Mouse (Mus musculus): Measurements from ENCODE around the gene Hist1h3a. TPM values are rescaled to one million over a fixed set of nuclear protein-coding genes. Genes with fewer than 3 reads are reported as not detected.
"Not testable (repeated sequence)": the region's sequence is repeated elsewhere in the genome, so short reads cannot be mapped to it uniquely, and the experiment has no call there.

Hist1h3a gene
- polyA plus RNA-seq, 1 experiment from 2014 or later, result 5.3 TPM

GRCm38 (mm10) chr13:23753314-23754078, 8.7 kb downstream of the Hist1h3a start:
- no peaks in the 10 kb centered on the region for H3K27me3 ChIP-seq (ENCODE audit: low read depth, poor library complexity, severe bottlenecking)
- H3K36me3 ChIP-seq, result no peaks in the 10 kb centered on the region
- DNase-seq (ENCODE audit: low spot score), result peak; percentile 22
- no peaks in the 10 kb centered on the region for H3K9me3 ChIP-seq (replicated peaks)
- WGBS, result 63% methylated on average over 4 of the region's 4 CpGs
- peak overlapping the region; percentile 87 for H3K27ac ChIP-seq
- peak overlapping the region; percentile 51 for H3K4me3 ChIP-seq
- H3K4me1 ChIP-seq, result peaks cover 7% of the 10 kb centered on the region

- Histone ChIP-seq H3K9me3 (replicated peaks) (no peaks in the 10 kb centered on the region), H3K27ac (peak overlapping the region; percentile 87), H3K36me3 (no peaks in the 10 kb centered on the region), H3K4me1 (peaks cover 15% of the 10 kb centered on the region), H3K27me3 (ENCODE audit: low read depth, poor library complexity, severe bottlenecking) (no peaks in the 10 kb centered on the region), H3K4me3 (peak overlapping the region; percentile 51)
- WGBS, result 7% methylated on average over 6 of the region's 6 CpGs
- DNase-seq (ENCODE audit: low spot score), result no peak
Measured at GRCm38 (mm10) chr13:23752742-23753172, 9.4 kb downstream of the Hist1h3a start.

GRCm38 (mm10) chr13:23752067-23752741, 10.0 kb downstream of the Hist1h3a start, which contains the start of gene Hist1h3b:
TSS of gene Hist1h3b (plus strand) at chr13:23752267.
- Histone ChIP-seq H3K27ac (peak within 1 kb of the TSS; percentile 98), H3K4me1 (peaks cover 14% of the 10 kb centered on the region), H3K4me3 (peak within 1 kb of the TSS; percentile 51)
- not testable (repeated sequence) for H3K9me3 ChIP-seq (replicated peaks); H3K36me3 ChIP-seq; H3K27me3 ChIP-seq (ENCODE audit: low read depth, poor library complexity, severe bottlenecking)
- DNase-seq (ENCODE audit: low spot score), result peak; percentile 89
- 0% methylated on average over 23 of the region's 47 CpGs for WGBS

DNA sequence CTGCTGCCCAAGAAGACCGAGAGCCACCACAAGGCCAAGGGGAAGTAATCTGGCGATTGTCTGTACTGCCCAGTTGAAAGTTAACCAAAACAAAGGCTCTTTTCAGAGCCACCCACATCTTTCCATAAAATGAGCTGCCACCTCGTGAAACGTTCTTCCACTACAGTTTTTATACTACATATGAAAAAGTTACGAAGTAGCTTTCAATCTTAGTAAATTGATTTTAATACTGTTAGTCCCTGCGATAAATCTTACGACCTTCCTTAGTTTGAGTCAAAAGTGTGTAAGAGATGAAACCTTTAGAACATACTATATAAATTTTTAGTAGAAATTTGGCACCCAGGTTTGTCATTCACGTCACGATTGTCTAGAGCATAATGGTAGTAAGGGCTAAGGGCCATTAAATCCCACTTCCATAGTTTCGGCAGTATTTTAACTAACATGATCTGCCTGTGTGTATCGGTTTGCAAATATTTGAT, 10.7 kb downstream of the Hist1h3a start:
- Histone ChIP-seq H3K4me3 (peak overlapping the region; percentile 51), H3K9me3 (replicated peaks) (no peaks in the 10 kb centered on the region), H3K36me3 (no peaks in the 10 kb centered on the region), H3K27ac (peak overlapping the region; percentile 98), H3K27me3 (ENCODE audit: low read depth, poor library complexity, severe bottlenecking) (no peaks in the 10 kb centered on the region), H3K4me1 (peaks cover 17% of the 10 kb centered on the region)
- DNase-seq (ENCODE audit: low spot score), result peak; percentile 45
- 2% methylated on average over 11 of the region's 11 CpGs for WGBS

GRCm38 (mm10) chr13:23750839-23751477, 11.2 kb downstream of the Hist1h3a start, which contains the start of gene Hist1h2ab:
TSS of gene Hist1h2ab (plus strand) at chr13:23751126.
- not testable (repeated sequence) for H3K9me3 ChIP-seq (replicated peaks); H3K27me3 ChIP-seq (ENCODE audit: low read depth, poor library complexity, severe bottlenecking); H3K36me3 ChIP-seq
- Histone ChIP-seq H3K4me3 (peak within 1 kb of the TSS; percentile 51), H3K4me1 (peaks cover 17% of the 10 kb centered on the region), H3K27ac (peak within 1 kb of the TSS; percentile 98)
- 2% methylated on average over 32 of the region's 47 CpGs for WGBS
- DNase-seq (ENCODE audit: low spot score), result peak; percentile 82

DNA sequence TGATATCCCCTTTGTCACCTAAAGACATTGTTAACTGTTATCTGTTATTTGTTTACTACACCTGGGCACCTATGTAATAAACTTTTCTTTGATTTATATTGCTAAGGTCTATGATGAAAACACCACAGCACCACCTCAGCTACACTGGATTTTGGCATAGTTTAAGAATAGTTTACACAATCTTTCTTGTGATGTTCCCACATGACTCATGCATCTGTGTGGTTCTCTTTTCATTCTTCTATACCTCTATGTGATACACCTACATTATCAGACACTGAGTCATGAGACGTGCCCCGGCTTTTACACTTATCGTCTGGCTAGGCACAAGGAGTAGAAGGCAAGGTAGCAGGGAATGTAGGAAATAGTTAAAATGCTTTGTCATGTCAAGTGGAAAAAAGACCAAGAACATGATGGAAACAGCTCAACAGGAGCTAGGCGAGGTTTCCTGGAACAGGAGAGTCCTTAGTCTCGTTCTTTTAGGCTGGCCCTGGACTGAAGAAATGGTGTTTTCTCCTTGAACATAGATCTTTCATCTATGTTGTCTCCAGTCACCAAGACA, 12.5 kb downstream of the Hist1h3a start:
- peak; percentile 28 for DNase-seq (ENCODE audit: low spot score)
- H3K27me3 ChIP-seq (ENCODE audit: low read depth, poor library complexity, severe bottlenecking), result no peaks in the 10 kb centered on the region
- H3K4me3 ChIP-seq, result no peak overlapping the region
- H3K27ac ChIP-seq, result peak overlapping the region; percentile 98
- no peaks in the 10 kb centered on the region for H3K36me3 ChIP-seq
- WGBS, result 95% methylated on average over 5 of the region's 5 CpGs
- no peaks in the 10 kb centered on the region for H3K9me3 ChIP-seq (replicated peaks)
- H3K4me1 ChIP-seq, result peaks cover 17% of the 10 kb centered on the region

DNA sequence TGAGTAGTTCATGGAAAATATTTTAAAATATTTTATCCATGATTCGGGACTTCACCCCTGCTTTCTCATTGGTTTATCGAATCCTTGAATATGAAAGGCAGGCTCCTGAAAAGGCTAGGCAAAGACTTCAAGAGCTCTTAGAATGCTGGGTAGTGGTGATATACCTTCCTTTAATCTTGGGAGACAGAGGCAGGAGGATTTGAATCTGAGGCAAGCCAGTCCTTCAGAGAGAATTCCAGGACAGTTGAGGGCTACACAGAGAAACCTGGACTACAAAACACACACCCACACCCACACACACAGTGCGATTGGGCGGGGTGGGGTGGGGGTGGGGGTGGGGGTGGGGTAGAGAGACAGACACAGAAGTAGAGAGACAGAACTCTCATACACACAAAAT, 14.3 kb downstream of the Hist1h3a start:
- DNase-seq (ENCODE audit: low spot score), result peak; percentile 42
- Histone ChIP-seq H3K27ac (peak overlapping the region; percentile 98), H3K4me1 (peaks cover 21% of the 10 kb centered on the region), H3K4me3 (peak overlapping the region; percentile 59), H3K27me3 (ENCODE audit: low read depth, poor library complexity, severe bottlenecking) (no peaks in the 10 kb centered on the region), H3K36me3 (no peaks in the 10 kb centered on the region), H3K9me3 (replicated peaks) (no peaks in the 10 kb centered on the region)
- 14% methylated on average over 4 of the region's 4 CpGs for WGBS

- no peaks in the 10 kb centered on the region for H3K9me3 ChIP-seq (replicated peaks)
- peak overlapping the region; percentile 98 for H3K27ac ChIP-seq
- no peaks in the 10 kb centered on the region for H3K27me3 ChIP-seq (ENCODE audit: low read depth, poor library complexity, severe bottlenecking)
- H3K4me3 ChIP-seq, result peak overlapping the region; percentile 59
- WGBS, result 5% methylated on average over 13 of the region's 13 CpGs
- H3K4me1 ChIP-seq, result peaks cover 21% of the 10 kb centered on the region
- no peaks in the 10 kb centered on the region for H3K36me3 ChIP-seq
- DNase-seq (ENCODE audit: low spot score), result peak; percentile 48
Measured at GRCm38 (mm10) chr13:23747081-23747891, 14.9 kb downstream of the Hist1h3a start.

- Histone ChIP-seq H3K4me3 (peak within 1 kb of the TSS; percentile 59), H3K4me1 (peaks cover 21% of the 10 kb centered on the region), H3K27ac (peak within 1 kb of the TSS; percentile 98)
- not testable (repeated sequence) for H3K27me3 ChIP-seq (ENCODE audit: low read depth, poor library complexity, severe bottlenecking); H3K36me3 ChIP-seq; H3K9me3 ChIP-seq (replicated peaks)
- WGBS, result under 1% methylated on average over 46 of the region's 58 CpGs
- DNase-seq (ENCODE audit: low spot score), result peak; percentile 83
Measured at GRCm38 (mm10) chr13:23746201-23747080, 15.7 kb downstream of the Hist1h3a start, which contains the start of gene Hist1h2bb. TSS of gene Hist1h2bb (plus strand) at chr13:23746734.

DNA sequence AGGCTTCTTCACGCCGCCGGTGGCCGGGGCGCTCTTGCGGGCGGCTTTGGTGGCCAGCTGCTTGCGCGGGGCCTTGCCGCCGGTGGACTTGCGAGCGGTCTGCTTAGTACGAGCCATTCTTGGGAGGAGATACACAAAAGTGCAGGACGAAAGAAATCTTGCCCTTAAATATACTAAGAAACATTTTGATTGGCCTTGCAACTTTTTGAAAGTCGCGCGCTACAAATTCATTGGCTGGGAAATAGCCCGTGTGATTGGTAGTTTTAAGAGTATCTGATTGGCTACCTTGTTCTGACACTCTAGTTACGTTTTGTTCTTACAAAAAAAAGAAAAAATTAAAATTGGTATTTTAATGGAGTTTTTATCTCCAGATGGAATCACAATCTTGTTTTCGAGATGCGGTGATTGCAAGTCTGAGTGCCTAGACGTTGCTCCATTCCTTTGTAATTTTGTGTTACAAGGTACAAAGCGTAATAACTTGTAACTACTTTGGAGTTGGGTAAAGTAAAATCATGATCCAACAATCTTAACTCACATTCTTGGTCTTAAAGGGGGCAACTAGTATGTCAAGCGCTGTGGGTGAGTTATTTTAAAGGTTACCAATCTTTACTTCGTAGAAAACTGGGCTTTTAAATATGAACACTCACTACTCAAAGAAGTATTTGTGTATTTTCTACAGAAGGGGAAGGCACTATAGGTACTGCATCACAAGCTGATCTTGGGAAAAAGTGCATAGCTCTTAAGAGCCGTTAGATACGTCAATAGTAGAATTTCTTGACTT, 16.6 kb downstream of the Hist1h3a start, which contains the start of gene Hist1h3c:
Gene Hist1h3c, minus strand, starts transcription at position 222 of the 781 bp plus-strand sequence.
- Histone ChIP-seq H3K36me3 (no peaks in the 10 kb centered on the region), H3K4me3 (peak within 1 kb of the TSS; percentile 59), H3K27me3 (ENCODE audit: low read depth, poor library complexity, severe bottlenecking) (no peaks in the 10 kb centered on the region), H3K4me1 (peaks cover 25% of the 10 kb centered on the region), H3K27ac (peak within 1 kb of the TSS; percentile 98), H3K9me3 (replicated peaks) (no peaks in the 10 kb centered on the region)
- WGBS, result 1% methylated on average over 28 of the region's 28 CpGs
- peak; percentile 76 for DNase-seq (ENCODE audit: low spot score)

All from limb, embryonic 10.5 days (tissue).